8 mouse cellular contexts compared by ENCODE assay signal in the genomic region with DNA sequence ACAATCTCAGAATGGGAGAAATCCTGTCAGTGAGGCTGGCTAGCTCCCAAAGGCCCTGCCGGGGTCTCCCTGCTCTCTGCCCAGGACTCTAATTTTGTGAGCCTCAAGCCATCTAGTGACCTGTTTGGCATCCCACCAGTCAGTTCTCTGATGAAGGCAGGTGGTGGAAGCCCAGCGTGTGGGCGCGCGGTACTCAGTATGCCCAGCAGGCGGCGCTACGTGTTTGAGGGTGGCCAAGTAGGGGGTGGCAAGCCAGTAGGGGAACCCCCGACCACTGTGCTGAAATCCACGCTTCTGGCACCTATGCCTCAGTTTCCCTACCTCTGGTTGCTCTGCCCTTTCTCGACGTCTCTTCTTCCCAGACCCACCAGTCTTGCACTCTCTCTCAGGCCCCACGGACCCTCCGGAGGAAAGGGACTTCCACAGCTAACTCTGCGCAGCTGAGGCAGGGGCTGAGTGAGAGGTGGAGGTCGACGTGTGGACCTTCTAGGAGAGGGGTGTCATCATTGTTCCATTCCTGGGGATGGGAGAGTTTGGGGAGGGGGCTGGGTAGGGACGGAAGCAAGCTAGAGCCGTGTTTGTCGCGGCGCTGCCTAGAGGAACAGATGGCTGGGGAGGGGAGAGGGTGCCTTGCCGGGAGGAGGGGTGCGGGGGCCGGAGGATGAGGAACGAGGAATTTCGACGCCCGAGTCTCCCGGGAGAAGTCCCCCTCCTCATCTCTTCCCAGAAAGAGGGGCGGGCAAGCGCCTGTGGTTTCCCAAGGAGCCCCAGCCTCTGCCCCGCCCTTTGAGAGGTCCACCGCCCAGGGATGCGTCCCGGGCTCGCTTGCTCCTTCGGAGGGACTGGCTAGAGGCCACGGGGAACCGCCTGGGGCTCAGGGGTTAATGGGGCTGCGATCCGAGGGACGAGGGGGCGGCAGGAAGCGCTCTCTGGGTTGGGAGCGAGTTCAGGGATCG. TPM values are rescaled to one million over a fixed set of nuclear protein-coding genes. Genes with fewer than 3 reads are reported as not detected.
DNase-seq lines count a peak whose midpoint lies in the region; ATAC-seq and TF ChIP-seq lines count a peak whose summit lies in the region.

No protein-coding gene starts in this region.

- H3K9me3 ChIP-seq in ES-Bruce4 (replicated peaks; ENCODE audit: control insufficient read depth, insufficient read depth, low read length, poor library complexity, severe bottlenecking): no peaks in the 10 kb centered on the region
- H3K9me3 ChIP-seq in embryonic facial prominence, embryonic 14.5 days (ENCODE audit: control insufficient read depth, low read length): no peaks in the 10 kb centered on the region
- H3K9me3 ChIP-seq in lung, embryonic 16.5 days (ENCODE audit: control insufficient read depth, low read length): no peaks in the 10 kb centered on the region

- 2% methylated on average over 33 of the region's 47 CpGs for WGBS in embryonic facial prominence, embryonic 14.5 days
- WGBS in lung, embryonic 16.5 days: 1% methylated on average over 44 of the region's 47 CpGs

- H3K27ac ChIP-seq in ES-Bruce4 (ENCODE audit: insufficient read depth, low read length): no peak overlapping the region
- no peak overlapping the region for H3K27ac ChIP-seq in embryonic facial prominence, embryonic 14.5 days (replicated peaks; ENCODE audit: low read depth, low read length)
- H3K27ac ChIP-seq in lung, embryonic 16.5 days (ENCODE audit: low read length): no peak overlapping the region

- no peak for TF ChIP-seq POLR2A in ES-Bruce4 (IDR thresholded peaks at IDR 0.05; ENCODE audit: insufficient read depth, low read length)

- TF ChIP-seq EP300 in ES-Bruce4 (IDR thresholded peaks at IDR 0.05; ENCODE audit: insufficient read depth, low read depth, low read length): no peak

- H3K4me1 ChIP-seq in ES-Bruce4 (ENCODE audit: control insufficient read depth, insufficient read depth, low read length): no peaks in the 10 kb centered on the region
- peaks cover 9% of the 10 kb centered on the region; the same call in 1 of the 2 replicates for H3K4me1 ChIP-seq in embryonic facial prominence, embryonic 14.5 days (ENCODE audit: control insufficient read depth, insufficient read depth, low read length)
- peaks cover 4% of the 10 kb centered on the region for H3K4me1 ChIP-seq in lung, embryonic 16.5 days (replicated peaks; ENCODE audit: control insufficient read depth, insufficient read depth, low read length)

- DNase-seq in A20 (ENCODE audit: low read depth, low spot score): peak; percentile 62
- DNase-seq in embryonic facial prominence, embryonic 14.5 days (ENCODE audit: low spot score): peak; percentile 33
- peak; percentile 63 to 81 for DNase-seq in heart, postnatal 10 days
- DNase-seq in layer of hippocampus, adult 18-20 months (ENCODE audit: low spot score in 2 of 2): peak; percentile 72 to 82
- no peak for DNase-seq in T-cell, adult 2 months (ENCODE audit: low spot score)

- H3K9ac ChIP-seq in ES-Bruce4 (ENCODE audit: low read depth, poor library complexity, severe bottlenecking): peak overlapping the region; percentile 44
- H3K9ac ChIP-seq in embryonic facial prominence, embryonic 14.5 days (ENCODE audit: low read depth, low read length): peak overlapping the region; percentile 56
- H3K9ac ChIP-seq in lung, embryonic 16.5 days (ENCODE audit: low read length): peak overlapping the region; percentile 11; the same call in 1 of the 2 replicates

- peak; percentile 39 for ATAC-seq in embryonic facial prominence, embryonic 14.5 days (ENCODE audit: low read depth)
- peak; percentile 47 for ATAC-seq in lung, embryonic 16.5 days (ENCODE audit: low read depth)
- ATAC-seq in neutrophil, adult 5-6 weeks (ENCODE audit: extremely low read depth, insufficient number of reproducible peaks, low FRiP score, poor library complexity, severe bottlenecking): peak; percentile 44; the same call in 1 of the 2 replicates

- peak overlapping the region; percentile 79 for H3K4me2 ChIP-seq in embryonic facial prominence, embryonic 14.5 days (ENCODE audit: low read depth, low read length)
- peak overlapping the region; percentile 65 for H3K4me2 ChIP-seq in lung, embryonic 16.5 days (ENCODE audit: low read depth, low read length)

- peaks cover 4% of the 10 kb centered on the region for H3K36me3 ChIP-seq in ES-Bruce4 (ENCODE audit: control insufficient read depth, insufficient read depth, low read length, poor library complexity, severe bottlenecking)
- peaks cover 6% of the 10 kb centered on the region; the same call in 1 of the 2 replicates for H3K36me3 ChIP-seq in embryonic facial prominence, embryonic 14.5 days (ENCODE audit: control insufficient read depth, insufficient read depth, low read length)
- peaks cover 3% of the 10 kb centered on the region for H3K36me3 ChIP-seq in lung, embryonic 16.5 days (ENCODE audit: control insufficient read depth, insufficient read depth, low read length)

- TF ChIP-seq CTCF in ES-Bruce4 (IDR thresholded peaks at IDR 0.05; ENCODE audit: low read depth, low read length): peak; percentile 85

- peak overlapping the region; percentile 61 for H3K4me3 ChIP-seq in ES-Bruce4 (ENCODE audit: low read depth, low read length)
- peak overlapping the region; percentile 40 for H3K4me3 ChIP-seq in embryonic facial prominence, embryonic 14.5 days (ENCODE audit: low read depth, low read length)
- H3K4me3 ChIP-seq in lung, embryonic 16.5 days (ENCODE audit: low read length): peak overlapping the region; percentile 37

- peaks cover 3% of the 10 kb centered on the region; the same call in 1 of the 2 replicates for H3K27me3 ChIP-seq in ES-Bruce4 (ENCODE audit: control insufficient read depth, insufficient read depth, low read length, poor library complexity, severe bottlenecking)
- peaks cover 41% of the 10 kb centered on the region for H3K27me3 ChIP-seq in embryonic facial prominence, embryonic 14.5 days (replicated peaks; ENCODE audit: control insufficient read depth, insufficient read depth, low read length)
- H3K27me3 ChIP-seq in lung, embryonic 16.5 days (ENCODE audit: control insufficient read depth, insufficient read depth, low read depth, low read length): peaks cover 46% of the 10 kb centered on the region

- intact Hi-C loops in heart, postnatal 10 days (cut with DNase I): loop anchor here (5.0 kb wide), 2 partner anchors 34 to 141 kb away; no protein-coding TSS in a partner anchor

RNA-seq across cellular contexts. Expression of a gene that starts 20.6 kb away (rescaled TPM):
- not detected in 2 replicates for polyA plus RNA-seq in ES-Bruce4 (2011; ENCODE audit: insufficient read depth, insufficient read length, low read depth, missing spikeins)
- polyA plus RNA-seq in embryonic facial prominence, embryonic 14.5 days (2014; fragmentation: Nextera tagmentation; extraction: Ambion mirVana): 2.5 and 3.4 TPM in 2 replicates
- 1 to 10 TPM; 4.0 to 8.0 TPM for total RNA-seq in heart, postnatal 10 days (2021)
- total RNA-seq in layer of hippocampus, adult 18-20 months (2021): 100 to 1,000 TPM; 103 to 104 TPM
- polyA plus RNA-seq in lung, embryonic 16.5 days (2015; fragmentation: Nextera tagmentation; extraction: Ambion mirVana): 0.16 and 0.31 TPM in 2 replicates
- total RNA-seq in neutrophil, adult 5-6 weeks (2017): not detected in 2 replicates

RNA-seq across cellular contexts. Expression of a gene that starts 27.2 kb away (rescaled TPM):
- 11.5 and 12.3 TPM in 2 replicates for polyA plus RNA-seq in ES-Bruce4 (2011; ENCODE audit: insufficient read depth, insufficient read length, low read depth, missing spikeins)
- 14.3 and 17.0 TPM in 2 replicates for polyA plus RNA-seq in embryonic facial prominence, embryonic 14.5 days (2014; fragmentation: Nextera tagmentation; extraction: Ambion mirVana)
- total RNA-seq in heart, postnatal 10 days (2021): 1 to 10 TPM; 2.2 to 3.4 TPM
- under 1 TPM; 0.15 to 0.27 TPM for total RNA-seq in layer of hippocampus, adult 18-20 months (2021)
- 16.5 and 20.4 TPM in 2 replicates for polyA plus RNA-seq in lung, embryonic 16.5 days (2015; fragmentation: Nextera tagmentation; extraction: Ambion mirVana)
- 3.4 and 4.7 TPM in 2 replicates for total RNA-seq in neutrophil, adult 5-6 weeks (2017)

RNA-seq across cellular contexts. Expression of a gene that starts 39.1 kb away (rescaled TPM):
- polyA plus RNA-seq in ES-Bruce4 (2011; ENCODE audit: insufficient read depth, insufficient read length, low read depth, missing spikeins): 40.8 and 47.3 TPM in 2 replicates
- 55.5 and 55.7 TPM in 2 replicates for polyA plus RNA-seq in embryonic facial prominence, embryonic 14.5 days (2014; fragmentation: Nextera tagmentation; extraction: Ambion mirVana)
- total RNA-seq in heart, postnatal 10 days (2021): 100 to 1,000 TPM; 122 to 124 TPM
- 10 to 100 TPM; 52.0 to 57.7 TPM for total RNA-seq in layer of hippocampus, adult 18-20 months (2021)
- 36.9 and 39.3 TPM in 2 replicates for polyA plus RNA-seq in lung, embryonic 16.5 days (2015; fragmentation: Nextera tagmentation; extraction: Ambion mirVana)
- total RNA-seq in neutrophil, adult 5-6 weeks (2017): 10.0 and 10.3 TPM in 2 replicates

RNA-seq across cellular contexts. Expression of a gene that starts 43.4 kb away (rescaled TPM):
- polyA plus RNA-seq in ES-Bruce4 (2011; ENCODE audit: insufficient read depth, insufficient read length, low read depth, missing spikeins): 2.6 and 2.8 TPM in 2 replicates
- polyA plus RNA-seq in embryonic facial prominence, embryonic 14.5 days (2014; fragmentation: Nextera tagmentation; extraction: Ambion mirVana): 0.48 and 1.6 TPM in 2 replicates
- total RNA-seq in heart, postnatal 10 days (2021): under 1 TPM in 1 of 2 experiments, not detected in 1; 0.14 TPM
- not detected for total RNA-seq in layer of hippocampus, adult 18-20 months (2021)
- 0.70 and 0.77 TPM in 2 replicates for polyA plus RNA-seq in lung, embryonic 16.5 days (2015; fragmentation: Nextera tagmentation; extraction: Ambion mirVana)
- not detected in 2 replicates for total RNA-seq in neutrophil, adult 5-6 weeks (2017)

Comparison
In these comparisons a context has a peak if more than half of its experiments do, and no peak if none do; other contexts are left out.
1. RNA of a gene that starts 20.6 kb away (total RNA-seq): 103 to 104 TPM in layer of hippocampus, adult 18-20 months; 4.0 to 8.0 TPM in heart, postnatal 10 days and not detected in neutrophil, adult 5-6 weeks; every median in the first group is over 10 times any median in the second.
2. Peak in every context shown above with its lines, with median percentiles within 50 percentile points of each other: H3K4me3 ChIP-seq, H3K9ac ChIP-seq and ATAC-seq.